Mouse (Mus musculus): ENCODE data around the gene Nmnat2. TPM values are rescaled to one million over a fixed set of nuclear protein-coding genes. Genes with fewer than 3 reads are reported as not detected.
A peak's percentile ranks its signal among the peaks of the same experiment; 100 is the strongest.
"Not testable (repeated sequence)": the region's sequence is repeated elsewhere in the genome, so short reads cannot be mapped to it uniquely, and the experiment has no call there.

The Nmnat2 gene
- total RNA-seq, 4 experiments from 2014 or later = 137 to 148 (median 140) TPM

DNA sequence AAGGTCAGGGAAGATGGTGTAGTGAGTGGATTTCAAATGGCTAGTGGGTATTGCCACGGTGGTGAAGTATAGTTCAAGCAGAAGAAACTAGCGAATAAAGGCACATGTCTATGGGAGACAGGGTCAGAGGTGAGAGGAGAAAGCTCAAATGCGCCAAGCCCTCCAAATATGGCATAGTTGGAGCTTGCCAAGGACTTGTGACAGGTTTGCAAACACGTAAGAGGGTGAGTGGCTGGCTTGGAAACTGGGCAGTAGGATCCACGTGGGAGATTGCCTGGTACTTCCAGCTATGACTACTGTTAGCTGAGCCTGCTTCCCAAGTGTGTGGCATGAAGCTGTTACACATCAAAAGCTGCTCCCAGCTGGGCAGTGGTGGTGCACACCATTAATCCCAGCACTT lies 96.7 kb downstream of the Nmnat2 start:
- no peak for DNase-seq (ENCODE audit: low spot score in 2 of 2)

DNA sequence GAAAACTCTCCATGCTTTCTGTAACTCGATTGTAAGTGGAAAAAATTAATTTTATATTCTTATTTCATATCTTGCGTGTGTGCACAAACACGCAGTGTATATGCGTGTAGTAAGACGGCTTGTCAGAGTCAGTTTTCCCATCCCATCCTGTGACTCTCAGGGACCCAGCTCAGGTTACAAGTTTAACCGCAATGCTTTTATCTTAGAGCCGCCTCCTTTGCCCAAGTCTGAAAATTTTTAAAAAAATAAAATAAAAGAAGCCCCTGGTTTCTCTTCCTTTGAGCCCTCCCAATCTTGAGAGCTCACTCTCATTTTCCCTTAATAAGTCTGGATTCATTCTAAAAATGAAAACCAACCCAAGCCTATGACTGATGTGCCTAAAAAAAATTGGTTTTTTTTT lies 98.8 kb downstream of the Nmnat2 start:
- DNase-seq (ENCODE audit: low spot score in 2 of 2) = no peak

GRCm38 (mm10) chr1:153054112-153054821 lies 99.5 kb downstream of the Nmnat2 start:
- no peak for DNase-seq (ENCODE audit: low spot score in 2 of 2)

DNA sequence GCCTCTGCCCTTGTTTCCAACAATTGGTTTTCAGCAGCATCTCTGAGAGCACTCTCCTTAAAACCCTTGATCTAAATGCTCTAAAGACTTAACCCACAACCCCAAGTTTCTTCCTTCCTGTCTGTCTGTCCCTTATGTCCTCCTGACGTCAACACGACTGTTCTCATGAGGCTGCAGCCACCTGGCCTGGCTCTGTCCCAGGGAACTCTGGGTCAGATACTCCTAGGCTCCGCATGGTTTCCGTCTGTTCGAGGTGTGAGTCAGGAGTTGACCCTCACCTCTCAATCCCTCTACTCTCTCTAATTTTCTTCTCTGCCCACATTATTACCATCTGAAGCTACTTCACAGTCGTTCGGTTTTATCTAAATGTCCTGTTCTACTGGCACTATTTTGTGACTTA lies 103.5 kb downstream of the Nmnat2 start:
- DNase-seq (ENCODE audit: low spot score in 2 of 2) = no peak

GRCm38 (mm10) chr1:153059626-153060025 lies 104.8 kb downstream of the Nmnat2 start:
- DNase-seq (ENCODE audit: low spot score in 2 of 2) = no peak

GRCm38 (mm10) chr1:153062547-153062946 lies 107.8 kb downstream of the Nmnat2 start:
- no peak for DNase-seq (ENCODE audit: low spot score in 2 of 2)

- no peak for DNase-seq (ENCODE audit: low spot score in 2 of 2)
These were observed 110.1 kb downstream of the Nmnat2 start for GRCm38 (mm10) chr1:153064784-153065390.

- peak in 1 of 2 experiments; percentile 58 for DNase-seq (ENCODE audit: low spot score in 2 of 2)
These were observed 110.9 kb downstream of the Nmnat2 start for GRCm38 (mm10) chr1:153065473-153066386.

- DNase-seq (ENCODE audit: low spot score in 2 of 2) = no peak
These were observed 111.6 kb downstream of the Nmnat2 start for GRCm38 (mm10) chr1:153066387-153066781.

GRCm38 (mm10) chr1:153071563-153071962 lies 116.8 kb downstream of the Nmnat2 start:
- no peak for DNase-seq (ENCODE audit: low spot score in 2 of 2)

- DNase-seq (ENCODE audit: low spot score in 2 of 2) = no peak
These were observed 117.2 kb downstream of the Nmnat2 start for GRCm38 (mm10) chr1:153071995-153072394.

- no peak for DNase-seq (ENCODE audit: low spot score in 2 of 2)
These were observed 117.9 kb downstream of the Nmnat2 start for GRCm38 (mm10) chr1:153072711-153073110.

- no peak for DNase-seq (ENCODE audit: low spot score in 2 of 2)
These were observed 118.6 kb downstream of the Nmnat2 start for GRCm38 (mm10) chr1:153073441-153073840.

GRCm38 (mm10) chr1:153075087-153075736 lies 120.4 kb downstream of the Nmnat2 start:
- DNase-seq (ENCODE audit: low spot score in 2 of 2) = no peak

DNA sequence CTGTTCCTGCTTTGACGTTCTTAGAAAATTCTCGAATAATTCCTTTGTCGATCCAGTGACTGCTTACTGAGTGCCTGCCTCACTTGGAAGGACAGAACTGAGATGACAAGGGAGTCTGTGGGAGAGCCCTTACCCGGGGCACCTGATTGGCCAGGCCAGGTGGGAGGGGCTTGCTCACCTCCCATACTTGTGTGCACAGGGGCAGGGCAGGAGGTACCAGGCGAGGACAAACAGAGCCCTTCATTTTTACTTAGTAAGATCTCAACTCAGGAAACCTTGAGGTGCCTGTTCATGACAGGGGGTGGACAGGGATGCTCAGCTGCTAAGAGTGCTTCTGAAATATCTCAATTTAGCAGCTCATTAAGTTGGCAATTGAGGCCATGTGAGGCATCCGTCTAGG lies 121.2 kb downstream of the Nmnat2 start:
- DNase-seq (ENCODE audit: low spot score in 2 of 2) = no peak

DNA sequence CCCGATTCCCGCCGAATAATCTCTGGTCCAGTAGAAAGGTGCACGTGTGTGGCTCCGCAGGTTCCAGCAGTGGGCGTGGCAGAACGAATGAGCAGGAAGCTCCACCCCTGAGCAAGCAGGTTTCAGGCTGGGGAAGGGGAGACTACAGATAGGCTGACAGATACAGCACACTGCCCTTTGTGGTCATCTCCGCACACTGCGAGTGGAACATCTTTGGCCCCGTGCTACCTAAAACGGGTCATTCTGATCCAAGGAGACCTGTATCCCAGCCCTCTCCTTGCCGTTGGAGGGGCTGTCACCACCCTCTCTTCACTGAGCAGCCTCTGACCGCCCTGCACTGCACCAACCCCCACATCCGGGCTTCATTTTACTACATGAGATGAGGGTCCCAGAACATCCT lies 128.4 kb downstream of the Nmnat2 start:
- DNase-seq (ENCODE audit: low spot score in 2 of 2) = not testable (repeated sequence)

GRCm38 (mm10) chr1:153084191-153084590 lies 129.4 kb downstream of the Nmnat2 start:
- DNase-seq (ENCODE audit: low spot score in 2 of 2) = peak; percentile 35 to 52

- no peak for DNase-seq (ENCODE audit: low spot score in 2 of 2)
These were observed 130.4 kb downstream of the Nmnat2 start for GRCm38 (mm10) chr1:153085198-153085597.

- no peak for DNase-seq (ENCODE audit: low spot score in 2 of 2)
These were observed 133.0 kb downstream of the Nmnat2 start for GRCm38 (mm10) chr1:153087771-153088170.

DNA sequence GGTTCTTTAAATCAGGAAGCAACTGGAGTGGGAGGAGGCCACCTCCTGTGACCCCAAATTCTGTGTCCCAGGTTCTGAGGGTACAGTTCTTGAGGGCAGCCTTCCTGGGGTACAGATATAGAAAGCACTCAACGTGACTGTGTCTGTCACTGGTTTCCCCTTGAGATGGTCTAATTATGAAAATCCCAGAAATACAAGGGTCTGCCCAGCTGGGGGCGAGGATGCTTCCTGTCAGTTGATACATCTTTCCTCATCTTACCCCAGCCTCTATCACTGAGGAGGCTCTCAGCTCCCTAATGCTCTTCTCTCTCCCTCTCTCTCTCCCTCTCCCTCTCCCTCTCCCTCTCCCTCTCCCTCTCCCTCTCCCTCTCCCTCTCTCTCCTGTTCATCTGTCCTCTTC lies 135.3 kb downstream of the Nmnat2 start:
- no peak for DNase-seq (ENCODE audit: low spot score in 2 of 2)

DNA sequence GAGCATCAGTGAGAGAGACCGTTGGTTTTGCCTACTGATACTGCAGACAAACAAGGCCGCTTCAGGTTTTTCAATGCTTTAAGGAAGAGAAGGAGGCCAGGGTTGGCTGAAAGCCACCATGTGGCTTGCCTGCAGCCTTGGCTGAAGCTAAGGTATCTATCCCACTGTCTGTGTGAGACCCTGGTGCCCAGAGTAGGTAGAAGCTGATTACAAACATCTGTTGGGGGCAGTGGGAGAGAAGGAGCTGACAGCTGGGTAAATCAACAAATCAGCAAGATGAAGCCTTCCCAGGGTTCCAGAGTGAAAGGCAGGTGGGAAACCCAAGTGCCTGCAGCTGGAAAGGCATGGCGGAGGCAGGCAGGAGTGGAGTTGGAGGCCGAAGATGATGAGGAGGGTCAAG lies 136.0 kb downstream of the Nmnat2 start:
- DNase-seq (ENCODE audit: low spot score in 2 of 2) = no peak
